Mouse (Mus musculus) ovary, postnatal 10 days (tissue): ENCODE data around the gene Chrnb4.

ENCODE experiments used
- DNase-seq: peaks from one replicate; pipeline ENCODE4 v3.0.0; 2022; ENCODE audit warnings: low spot score

The Chrnb4 gene

DNA sequence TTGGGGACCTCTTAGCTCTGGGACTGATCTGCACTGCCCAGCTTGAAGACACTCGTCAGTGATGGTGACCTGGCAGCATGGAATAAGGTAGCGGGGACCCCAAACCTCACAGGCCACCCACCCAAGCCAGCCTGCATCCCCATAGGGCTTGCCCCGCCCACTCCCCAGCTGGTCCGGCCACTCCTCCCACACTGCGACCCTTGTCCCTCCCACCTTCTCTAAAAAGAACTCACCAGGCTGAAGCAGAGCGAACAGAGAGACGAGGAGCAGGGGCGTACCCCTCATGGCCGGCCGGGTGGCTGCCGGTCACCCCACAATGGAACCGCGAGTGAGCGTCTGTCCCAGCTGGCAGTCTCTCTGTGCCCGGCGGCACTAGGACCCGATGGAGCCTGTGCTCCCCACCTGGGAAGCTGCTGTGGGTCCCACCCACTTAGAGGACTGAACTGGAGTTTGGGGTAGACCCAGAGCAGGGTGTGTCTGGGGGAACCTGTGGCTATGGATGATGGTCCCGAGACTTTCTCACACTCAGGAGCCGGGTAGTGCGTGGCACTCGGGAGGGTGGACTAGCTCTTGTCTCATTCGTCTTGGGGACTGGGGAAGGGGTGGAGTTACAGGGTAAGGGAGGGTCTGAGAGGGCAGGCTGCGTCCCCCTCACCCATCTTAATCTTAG lies at the start of gene Chrnb4:
Gene Chrnb4, minus strand, starts transcription at position 569 of the 670 bp plus-strand sequence.
- DNase-seq = no peak

DNA sequence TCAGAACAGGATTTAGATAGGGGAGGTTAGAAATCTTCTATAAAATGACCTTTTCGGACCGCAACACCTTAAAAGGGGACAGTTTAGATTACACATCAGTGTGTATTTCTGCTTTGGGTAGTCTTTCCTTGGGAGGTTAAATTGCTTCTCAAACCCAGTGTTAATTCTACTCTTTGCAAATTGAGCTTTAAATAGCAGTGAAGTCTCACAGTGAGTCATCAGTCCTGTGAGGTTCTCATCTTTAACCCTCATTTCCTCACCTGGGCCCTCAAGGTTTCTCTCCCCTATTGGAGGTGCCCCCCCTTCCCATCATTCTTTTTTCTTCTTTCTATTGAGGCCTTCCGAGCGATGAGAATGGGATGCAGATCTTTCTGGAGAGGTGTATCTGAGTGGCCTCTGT lies 48.3 kb upstream of the Chrnb4 start:
- DNase-seq = no peak

DNA sequence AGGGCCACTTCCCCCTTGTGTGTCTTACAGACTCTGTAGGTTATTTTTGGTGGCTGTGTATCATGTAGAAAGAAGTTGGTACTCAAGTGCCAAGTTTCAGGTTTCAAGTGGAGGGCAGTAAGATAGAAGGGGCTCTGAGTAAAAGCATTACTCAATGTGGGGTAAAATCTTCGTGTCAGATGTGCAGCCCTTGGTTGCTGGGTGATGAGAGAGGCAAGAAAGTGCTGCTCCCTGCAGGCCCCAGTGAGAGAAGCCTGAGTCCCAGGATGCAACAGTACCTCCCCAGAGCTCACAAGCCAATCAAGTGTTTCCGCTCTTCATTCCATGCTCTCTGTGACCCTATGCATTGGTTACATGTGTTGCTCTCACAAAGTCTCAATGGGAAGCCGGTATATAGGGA lies 47.5 kb upstream of the Chrnb4 start:
- DNase-seq = no peak

DNA sequence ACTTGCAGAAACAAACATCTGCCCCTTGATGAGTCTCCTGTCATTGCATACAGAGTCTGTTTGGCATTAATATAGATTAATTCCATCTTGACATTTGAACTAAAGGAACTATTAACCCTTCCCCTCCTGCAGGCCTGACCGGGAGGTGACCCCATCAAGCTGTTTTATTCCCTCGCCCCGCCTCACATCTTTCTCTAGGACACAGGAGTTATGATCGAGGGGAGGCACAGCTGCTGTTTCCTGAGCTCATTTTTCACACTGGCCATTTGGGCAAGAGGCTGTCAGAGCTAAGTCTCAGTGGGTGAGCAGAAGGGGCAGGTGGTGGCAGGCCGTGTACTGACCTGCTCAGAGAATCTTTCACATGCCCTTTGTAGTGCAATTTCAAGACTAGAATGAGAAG lies 41.6 kb upstream of the Chrnb4 start:
- no peak for DNase-seq

DNA sequence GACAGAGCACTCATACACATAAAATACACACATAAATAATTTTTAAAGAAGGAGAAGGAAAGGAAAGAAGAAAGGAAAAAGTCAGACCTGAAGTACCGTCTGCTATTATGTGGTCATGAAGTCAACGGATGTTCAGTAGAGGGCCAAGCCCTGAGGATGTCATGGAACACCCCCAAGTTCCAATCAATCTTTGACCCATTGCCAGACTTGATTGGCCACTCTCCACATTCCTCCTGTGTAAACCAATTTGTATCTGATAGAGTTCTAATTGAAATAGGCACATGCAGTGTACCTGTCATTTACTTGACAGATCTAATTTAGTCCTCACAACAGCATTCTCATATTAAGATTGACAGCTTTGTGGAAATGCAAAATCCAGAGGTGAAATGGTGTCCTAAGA lies 40.6 kb upstream of the Chrnb4 start:
- DNase-seq = no peak

GRCm38 (mm10) chr9:55083154-55083913 lies 34.8 kb upstream of the Chrnb4 start:
- no peak for DNase-seq

DNA sequence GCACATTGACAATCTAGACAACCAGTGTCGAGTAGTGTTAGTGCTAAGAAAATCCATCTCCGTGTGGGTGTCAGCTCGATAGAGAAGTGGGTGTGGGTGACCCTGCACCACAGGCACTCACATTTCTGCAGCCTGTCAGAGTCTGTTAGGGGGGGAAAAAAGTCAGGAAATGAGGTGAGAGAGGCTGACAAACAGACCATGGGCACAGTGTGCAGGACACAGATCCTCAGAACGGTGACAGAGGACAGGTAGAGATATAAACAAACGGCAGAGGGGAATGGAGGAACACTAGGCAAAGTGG lies 19.3 kb upstream of the Chrnb4 start:
- DNase-seq = no peak

- no peak for DNase-seq
Measured at GRCm38 (mm10) chr9:55067260-55067964, 18.8 kb upstream of the Chrnb4 start.

GRCm38 (mm10) chr9:55065241-55065640 lies 16.7 kb upstream of the Chrnb4 start:
- no peak for DNase-seq

DNA sequence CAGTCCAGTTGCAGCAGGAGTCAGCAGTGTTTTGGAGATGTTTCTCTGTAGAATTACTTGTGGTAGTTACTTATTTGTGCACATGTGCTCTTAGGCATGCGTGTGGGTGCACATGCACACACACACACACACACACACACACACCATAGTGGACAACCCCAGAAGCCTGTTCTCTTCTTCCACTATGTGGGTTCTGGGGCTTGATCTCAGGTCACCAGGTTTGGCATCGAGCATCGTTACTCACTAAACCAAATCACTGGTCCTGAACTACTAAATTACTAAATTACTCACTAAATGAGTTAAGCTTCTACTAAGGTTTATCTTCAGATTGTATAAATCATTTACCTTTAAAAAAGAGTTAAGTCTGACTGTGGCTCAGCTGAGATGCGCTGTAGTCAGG lies 9.5 kb upstream of the Chrnb4 start:
- DNase-seq = no peak

DNA sequence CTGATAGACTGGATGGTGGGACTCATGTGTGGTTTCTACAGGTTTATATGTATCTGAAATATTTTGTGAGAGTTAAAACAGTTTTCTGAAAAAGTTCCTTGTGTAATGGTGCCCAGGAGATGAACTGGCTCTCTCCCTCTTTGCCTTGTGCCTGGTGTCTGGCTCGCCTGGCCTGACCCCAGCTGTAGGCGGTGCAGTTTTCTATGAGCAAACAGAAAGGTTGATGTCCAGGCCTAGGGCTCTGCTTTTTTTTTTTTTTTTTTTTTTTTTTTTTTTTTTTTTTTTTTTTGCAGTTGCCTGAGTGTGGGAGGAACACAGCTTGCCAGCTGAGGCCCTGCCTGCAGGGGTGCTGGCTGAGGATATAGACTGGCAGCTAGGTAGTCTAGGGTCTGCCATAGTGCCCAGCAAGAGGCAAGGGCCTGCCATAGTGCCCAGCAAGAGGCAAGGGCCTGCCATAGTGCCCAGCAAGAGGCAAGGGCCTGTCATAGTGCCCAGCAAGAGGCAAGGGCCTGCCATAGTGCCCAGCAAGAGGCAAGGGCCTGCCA lies 6.9 kb upstream of the Chrnb4 start:
- no peak for DNase-seq

GRCm38 (mm10) chr9:55046764-55047163 lies 1.8 kb downstream of the Chrnb4 start:
- no peak for DNase-seq

DNA sequence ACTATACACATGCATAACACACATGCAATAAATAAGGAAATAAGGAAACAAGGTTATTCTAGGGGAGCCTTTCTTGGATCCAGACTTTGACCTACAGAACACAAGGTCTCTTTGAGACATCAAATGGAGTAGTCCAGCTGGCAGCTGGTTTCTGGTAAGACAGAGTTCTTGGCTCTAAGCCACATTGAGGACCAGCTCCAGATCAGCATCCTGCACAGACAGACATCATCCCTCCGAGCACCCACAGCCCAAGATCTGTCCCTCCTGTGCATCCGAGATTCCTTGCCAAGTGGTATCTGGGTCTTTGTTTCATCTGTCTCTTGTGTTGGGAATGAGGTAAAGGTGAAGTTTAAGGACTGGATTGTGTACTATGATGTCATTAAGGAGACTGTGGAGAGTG lies 3.6 kb downstream of the Chrnb4 start:
- no peak for DNase-seq

DNA sequence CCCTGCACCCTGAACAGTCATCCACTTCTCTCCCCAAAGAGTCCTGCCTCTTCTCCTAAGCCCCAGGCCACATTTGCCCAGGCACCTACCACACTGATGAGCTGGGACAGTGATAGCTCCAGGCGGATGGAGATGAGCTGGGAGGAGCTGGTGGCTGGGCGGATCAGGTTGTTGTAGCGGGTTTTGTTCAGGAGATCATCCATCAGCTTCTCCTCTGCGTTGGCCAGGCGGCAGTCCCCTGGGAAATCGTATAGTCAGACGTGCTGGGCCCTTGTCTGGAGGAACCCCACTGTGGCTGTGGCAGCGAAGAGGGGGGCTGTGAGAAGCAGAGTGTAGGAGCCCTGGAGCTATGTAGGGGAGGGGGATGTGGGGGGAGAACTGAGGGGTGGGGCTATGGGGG lies 4.9 kb downstream of the Chrnb4 start:
- DNase-seq = no peak

GRCm38 (mm10) chr9:55041389-55041788 lies 7.2 kb downstream of the Chrnb4 start:
- no peak for DNase-seq

DNA sequence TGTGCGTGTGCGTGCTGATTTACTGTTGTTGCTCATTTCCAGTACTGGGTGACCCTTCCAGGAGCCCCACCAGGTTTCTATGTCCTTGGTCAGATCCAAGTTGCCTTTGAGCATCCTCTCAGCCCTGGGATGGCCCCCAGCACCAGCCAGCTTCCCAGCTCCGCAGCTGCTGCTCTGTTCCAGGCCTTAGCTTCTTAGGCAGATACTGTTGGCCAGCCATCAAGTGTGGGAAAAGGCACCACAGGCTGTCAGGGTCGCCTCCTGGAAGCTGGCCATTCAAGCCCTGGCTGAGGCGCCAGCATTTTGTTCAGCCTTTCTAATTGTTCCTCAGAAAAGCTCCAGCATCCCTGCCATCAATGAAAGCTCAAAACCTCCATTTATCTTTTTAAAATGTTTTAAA lies 8.6 kb downstream of the Chrnb4 start:
- no peak for DNase-seq

- no peak for DNase-seq
Measured at GRCm38 (mm10) chr9:55038948-55039347, 9.6 kb downstream of the Chrnb4 start.

GRCm38 (mm10) chr9:55031435-55032167 lies 17.0 kb downstream of the Chrnb4 start:
- no peak for DNase-seq

DNA sequence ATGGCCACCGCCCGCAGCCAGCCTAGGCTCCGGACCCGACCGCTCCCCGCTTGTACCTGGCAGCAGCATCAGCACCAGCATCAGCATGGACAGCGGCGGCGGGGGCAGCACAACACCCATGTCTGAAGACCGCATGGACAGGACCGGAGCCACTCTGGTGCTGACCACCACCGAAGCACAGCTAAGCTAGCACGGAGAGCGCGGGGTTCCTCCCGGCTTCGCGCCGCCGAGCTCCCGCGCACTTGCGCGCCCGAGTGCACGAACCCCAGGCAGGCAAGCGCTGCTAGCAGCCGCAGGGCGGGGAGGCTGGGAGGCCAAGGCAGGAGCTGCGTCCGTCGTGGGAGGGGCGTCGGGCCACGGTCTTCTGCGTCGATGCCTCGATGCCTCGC lies 22.3 kb downstream of the Chrnb4 start, which contains the start of gene Chrna3:
Gene Chrna3, minus strand, starts transcription at position 288 of the 389 bp plus-strand sequence.
- DNase-seq = no peak

GRCm38 (mm10) chr9:55025534-55026274 lies 22.9 kb downstream of the Chrnb4 start:
- no peak for DNase-seq

DNA sequence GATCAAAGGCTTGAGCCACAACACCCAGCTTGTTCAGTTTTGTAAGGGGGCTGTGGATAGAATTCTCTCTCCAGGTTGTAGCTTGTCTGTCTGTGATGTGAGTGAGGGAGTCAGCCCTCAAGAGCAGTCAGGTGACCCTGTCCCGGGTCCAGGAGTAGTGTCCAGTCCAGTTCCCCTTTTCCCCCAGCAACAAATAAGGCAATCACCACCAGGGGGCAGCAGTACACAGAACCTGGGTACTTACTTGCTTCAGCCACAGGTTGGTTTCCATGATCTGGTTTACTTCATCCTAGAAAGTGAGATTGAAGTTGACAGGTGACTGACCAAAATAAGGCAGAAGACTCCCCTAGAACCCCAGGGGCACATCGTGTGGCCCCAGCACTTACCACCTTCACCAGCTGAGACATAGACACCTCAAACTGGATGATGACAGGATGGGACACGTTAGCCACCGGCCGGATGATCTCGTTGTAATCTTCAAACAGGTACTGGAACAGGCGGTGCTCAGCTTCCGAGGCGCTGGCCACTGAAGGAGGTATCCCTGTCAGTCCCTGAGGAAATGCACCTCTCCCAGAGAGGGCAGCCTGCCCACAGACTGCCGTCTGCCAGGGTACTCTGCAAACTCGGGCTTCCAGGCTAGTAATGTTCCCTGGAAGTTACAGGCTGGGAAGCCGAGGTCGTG lies 24.5 kb downstream of the Chrnb4 start:
- peak; percentile 69 for DNase-seq
